Mouse (Mus musculus) embryonic facial prominence, embryonic 15.5 days (tissue): ENCODE data around the gene Shroom4. TPM values are rescaled to one million over a fixed set of nuclear protein-coding genes. Genes with fewer than 3 reads are reported as not detected.
A peak's percentile ranks its signal among the peaks of the same experiment; 100 is the strongest.
"Not testable (repeated sequence)": the region's sequence is repeated elsewhere in the genome, so short reads cannot be mapped to it uniquely, and the experiment has no call there.

Experiments
- ATAC-seq: fragments of 200-750 bp; cut with Nextera tagmentation; 2 replicates; pipeline ENCODE4 v1.8.0; 2017; ENCODE audit warnings: low read depth, moderate TSS enrichment; ENCODE audit not compliant: insufficient number of reproducible peaks, low FRiP score, low TSS enrichment
- H3K27ac ChIP-seq: fragments of 300-500 bp; sonication (generic); replicated peaks from 2 replicates; pipeline ENCODE4 v1.5.1; 2015; ENCODE audit warnings: mild to moderate bottlenecking, inconsistent platforms
- H3K27me3 ChIP-seq: fragments of 300-500 bp; sonication (generic); 2 replicates; pipeline ENCODE4 v1.6.1; 2015; ENCODE audit warnings: inconsistent platforms
- H3K36me3 ChIP-seq: fragments of 300-500 bp; sonication (generic); 2 replicates; pipeline ENCODE4 v1.6.1; 2015; ENCODE audit warnings: mild to moderate bottlenecking, inconsistent platforms
- H3K4me1 ChIP-seq: fragments of 300-500 bp; sonication (generic); 2 replicates; pipeline ENCODE4 v1.6.1; 2015; ENCODE audit warnings: inconsistent platforms
- H3K4me2 ChIP-seq: fragments of 300-500 bp; sonication (generic); replicated peaks from 2 replicates; pipeline ENCODE4 v1.6.1; 2015; ENCODE audit warnings: mild to moderate bottlenecking, inconsistent platforms
- H3K4me3 ChIP-seq: fragments of 300-500 bp; sonication (generic); replicated peaks from 2 replicates; pipeline ENCODE4 v1.5.1; 2015; ENCODE audit warnings: mild to moderate bottlenecking, inconsistent platforms
- H3K9ac ChIP-seq: fragments of 300-500 bp; sonication (generic); 2 replicates; pipeline ENCODE4 v1.6.1; 2015; ENCODE audit warnings: inconsistent platforms
- H3K9me3 ChIP-seq: fragments of 300-500 bp; sonication (generic); replicated peaks from 2 replicates; pipeline ENCODE4 v1.6.1; 2016; ENCODE audit warnings: inconsistent platforms
- WGBS: fragments of 180-500 bp; shearing (Covaris S2); methylation state at CpG from one replicate; pipeline ENCODE4 v1.1.7; 2015; 5-methylcytosine and 5-hydroxymethylcytosine counted together
- polyA plus RNA-seq: library from polyadenylated mRNA; unstranded; fragments of >200 nt; fragmentation: Nextera tagmentation; extraction: Ambion mirVana; gene quantifications from 2 replicates; pipeline ENCODE4 v1.2.1, GENCODE M21; 2015

The Shroom4 gene
- polyA plus RNA-seq, 1 experiment from 2014 or later: 4.9 TPM

GRCm38 (mm10) chrX:6415936-6416335, 16.3 kb downstream of the Shroom4 start:
- no peak overlapping the region for H3K4me3 ChIP-seq
- 79% methylated on average over 5 of the region's 5 CpGs for WGBS
- no peak overlapping the region for H3K27ac ChIP-seq
- no peak overlapping the region for H3K9ac ChIP-seq
- no peaks in the 10 kb centered on the region for H3K9me3 ChIP-seq
- no peaks in the 10 kb centered on the region for H3K4me1 ChIP-seq
- H3K27me3 ChIP-seq: no peaks in the 10 kb centered on the region
- H3K36me3 ChIP-seq: no peaks in the 10 kb centered on the region
- ATAC-seq: no peak
- no peak overlapping the region for H3K4me2 ChIP-seq

GRCm38 (mm10) chrX:6418140-6418539, 18.5 kb downstream of the Shroom4 start:
- Histone ChIP-seq H3K36me3 (no peaks in the 10 kb centered on the region), H3K27me3 (no peaks in the 10 kb centered on the region), H3K9me3 (no peaks in the 10 kb centered on the region), H3K4me1 (no peaks in the 10 kb centered on the region), H3K27ac (no peak overlapping the region), H3K9ac (no peak overlapping the region), H3K4me3 (no peak overlapping the region), H3K4me2 (no peak overlapping the region)
- WGBS: 46% methylated on average over 4 of the region's 4 CpGs
- ATAC-seq: no peak

GRCm38 (mm10) chrX:6435260-6435659, 35.6 kb downstream of the Shroom4 start:
- H3K27me3 ChIP-seq: no peaks in the 10 kb centered on the region
- no peak overlapping the region for H3K9ac ChIP-seq
- WGBS: 74% methylated on average over 2 of the region's 2 CpGs
- H3K36me3 ChIP-seq: no peaks in the 10 kb centered on the region
- H3K9me3 ChIP-seq: no peaks in the 10 kb centered on the region
- ATAC-seq: no peak
- no peak overlapping the region for H3K27ac ChIP-seq
- H3K4me3 ChIP-seq: no peak overlapping the region
- no peak overlapping the region for H3K4me2 ChIP-seq
- H3K4me1 ChIP-seq: no peaks in the 10 kb centered on the region

GRCm38 (mm10) chrX:6446422-6446821, 46.8 kb downstream of the Shroom4 start:
- no peaks in the 10 kb centered on the region for H3K36me3 ChIP-seq
- no peak for ATAC-seq
- H3K27me3 ChIP-seq: no peaks in the 10 kb centered on the region
- no peaks in the 10 kb centered on the region for H3K9me3 ChIP-seq
- H3K4me3 ChIP-seq: no peak overlapping the region
- H3K4me2 ChIP-seq: no peak overlapping the region
- H3K9ac ChIP-seq: no peak overlapping the region
- H3K4me1 ChIP-seq: 0 out of 2 replicates have a peak, but pooled peaks cover 4% of the 10 kb centered on the region
- 30% methylated on average over 1 of the region's 1 CpGs for WGBS
- no peak overlapping the region for H3K27ac ChIP-seq

- no peaks in the 10 kb centered on the region for H3K27me3 ChIP-seq
- H3K27ac ChIP-seq: no peak overlapping the region
- WGBS: 51% methylated on average over 4 of the region's 4 CpGs
- no peak overlapping the region for H3K4me3 ChIP-seq
- 0 out of 2 replicates have a peak, but pooled peaks cover 4% of the 10 kb centered on the region for H3K4me1 ChIP-seq
- H3K36me3 ChIP-seq: no peaks in the 10 kb centered on the region
- no peak overlapping the region for H3K9ac ChIP-seq
- no peak for ATAC-seq
- no peak overlapping the region for H3K4me2 ChIP-seq
- H3K9me3 ChIP-seq: no peaks in the 10 kb centered on the region
Observed at GRCm38 (mm10) chrX:6448001-6448400, 48.3 kb downstream of the Shroom4 start.

GRCm38 (mm10) chrX:6453220-6453619, 53.6 kb downstream of the Shroom4 start:
- Histone ChIP-seq H3K4me1 (no peaks in the 10 kb centered on the region), H3K27me3 (no peaks in the 10 kb centered on the region), H3K9ac (no peak overlapping the region), H3K4me3 (no peak overlapping the region), H3K9me3 (no peaks in the 10 kb centered on the region), H3K27ac (no peak overlapping the region), H3K4me2 (no peak overlapping the region), H3K36me3 (no peaks in the 10 kb centered on the region)
- WGBS: 78% methylated on average over 4 of the region's 4 CpGs
- ATAC-seq: no peak

- WGBS: no CpG with 5 or more reads among the region's 1 CpGs
- H3K4me2 ChIP-seq, ATAC-seq, H3K36me3 ChIP-seq, H3K27me3 ChIP-seq, H3K4me1 ChIP-seq, H3K27ac ChIP-seq, H3K9me3 ChIP-seq, H3K4me3 ChIP-seq, H3K9ac ChIP-seq: not testable (repeated sequence)
Observed at GRCm38 (mm10) chrX:6469251-6469650, 69.6 kb downstream of the Shroom4 start.

GRCm38 (mm10) chrX:6472563-6472962, 72.9 kb downstream of the Shroom4 start:
- not testable (repeated sequence) for ATAC-seq
- WGBS: no CpG with 5 or more reads among the region's 1 CpGs

GRCm38 (mm10) chrX:6475177-6475576, 75.5 kb downstream of the Shroom4 start:
- H3K4me1 ChIP-seq: no peaks in the 10 kb centered on the region
- ATAC-seq: no peak
- no peak overlapping the region for H3K27ac ChIP-seq
- no peak overlapping the region for H3K4me3 ChIP-seq
- no peaks in the 10 kb centered on the region for H3K27me3 ChIP-seq
- 24% methylated on average over 1 of the region's 1 CpGs for WGBS
- H3K9ac ChIP-seq: no peak overlapping the region
- H3K4me2 ChIP-seq: no peak overlapping the region
- H3K9me3 ChIP-seq: no peaks in the 10 kb centered on the region
- H3K36me3 ChIP-seq: no peaks in the 10 kb centered on the region

More at GRCm38 (mm10) chrX:6472563-6472962, 72.9 kb downstream of the Shroom4 start:
- not testable (repeated sequence) for H3K27ac ChIP-seq, H3K4me2 ChIP-seq, H3K27me3 ChIP-seq, H3K9me3 ChIP-seq, H3K4me3 ChIP-seq, H3K36me3 ChIP-seq, H3K4me1 ChIP-seq, H3K9ac ChIP-seq

- Histone ChIP-seq H3K4me3 (no peak overlapping the region), H3K4me2 (no peak overlapping the region), H3K36me3 (no peaks in the 10 kb centered on the region), H3K9ac (no peak overlapping the region), H3K4me1 (no peaks in the 10 kb centered on the region), H3K27ac (no peak overlapping the region), H3K9me3 (no peaks in the 10 kb centered on the region), H3K27me3 (no peaks in the 10 kb centered on the region)
- WGBS: 70% methylated on average over 4 of the region's 4 CpGs
- no peak for ATAC-seq
Observed at GRCm38 (mm10) chrX:6482268-6482667, 82.6 kb downstream of the Shroom4 start.

GRCm38 (mm10) chrX:6483817-6484216, 84.2 kb downstream of the Shroom4 start:
- Histone ChIP-seq H3K9me3 (no peaks in the 10 kb centered on the region), H3K9ac (no peak overlapping the region), H3K36me3 (no peaks in the 10 kb centered on the region), H3K27me3 (no peaks in the 10 kb centered on the region), H3K27ac (0 out of 2 replicates have a peak overlapping the region, but pooled peaks have one; percentile 4), H3K4me2 (no peak overlapping the region), H3K4me1 (no peaks in the 10 kb centered on the region), H3K4me3 (no peak overlapping the region)
- 33% methylated on average over 8 of the region's 8 CpGs for WGBS
- ATAC-seq: no peak

GRCm38 (mm10) chrX:6490433-6490832, 90.8 kb downstream of the Shroom4 start:
- Histone ChIP-seq H3K9me3 (no peaks in the 10 kb centered on the region), H3K9ac (no peak overlapping the region), H3K36me3 (no peaks in the 10 kb centered on the region), H3K4me1 (no peaks in the 10 kb centered on the region), H3K4me2 (no peak overlapping the region), H3K27me3 (no peaks in the 10 kb centered on the region), H3K27ac (no peak overlapping the region), H3K4me3 (no peak overlapping the region)
- no peak for ATAC-seq
- 53% methylated on average over 4 of the region's 4 CpGs for WGBS
